Mouse (Mus musculus) olfactory bulb, adult 2 months (tissue): ENCODE results near the gene Gli3. TPM values are rescaled to one million over a fixed set of nuclear protein-coding genes. Genes with fewer than 3 reads are reported as not detected.

Experiments
- H3K27ac ChIP-seq: fragments of 200-500 bp; 2 replicates; pipeline ENCODE4 v1.5.1; 2012; ENCODE audit warnings: low read depth, low read length; ENCODE audit not compliant: insufficient read depth
- H3K4me1 ChIP-seq: fragments of 200-500 bp; 2 replicates; pipeline ENCODE4 v1.6.1; 2012; ENCODE audit warnings: low read length; ENCODE audit not compliant: control insufficient read depth, insufficient read depth
- H3K4me3 ChIP-seq: fragments of 200-500 bp; 2 replicates; pipeline ENCODE4 v1.5.1; 2012; ENCODE audit warnings: mild to moderate bottlenecking, low read depth, low read length, moderate library complexity; ENCODE audit not compliant: insufficient read depth
- CTCF ChIP-seq: fragments of 200-500 bp; IDR thresholded peaks from 2 replicates; pipeline ENCODE4 v1.5.1; 2012; ENCODE audit warnings: low read depth, mild to moderate bottlenecking, low read length, moderate library complexity; ENCODE audit not compliant: insufficient read depth
- POLR2A ChIP-seq: fragments of 200-500 bp; IDR thresholded peaks from 2 replicates; pipeline ENCODE4 v1.6.1; 2012; ENCODE audit warnings: mild to moderate bottlenecking, low read depth, low read length, moderate library complexity; ENCODE audit not compliant: insufficient read depth
- WGBS: fragments of 180-500 bp; shearing (Covaris S2); methylation state at CpG from one replicate; pipeline ENCODE4 v1.1.7; 2018; 5-methylcytosine and 5-hydroxymethylcytosine counted together
- polyA plus RNA-seq: library from polyadenylated mRNA; stranded (reverse); fragments of >200 nt; gene quantifications from 2 replicates; pipeline ENCODE4 v1.2.4, GENCODE M21; 2012; ENCODE audit warnings: low replicate concordance; ENCODE audit not compliant: missing spikeins, insufficient read depth, insufficient read length

The Gli3 gene
- polyA plus RNA-seq, 1 experiment: not detected

DNA sequence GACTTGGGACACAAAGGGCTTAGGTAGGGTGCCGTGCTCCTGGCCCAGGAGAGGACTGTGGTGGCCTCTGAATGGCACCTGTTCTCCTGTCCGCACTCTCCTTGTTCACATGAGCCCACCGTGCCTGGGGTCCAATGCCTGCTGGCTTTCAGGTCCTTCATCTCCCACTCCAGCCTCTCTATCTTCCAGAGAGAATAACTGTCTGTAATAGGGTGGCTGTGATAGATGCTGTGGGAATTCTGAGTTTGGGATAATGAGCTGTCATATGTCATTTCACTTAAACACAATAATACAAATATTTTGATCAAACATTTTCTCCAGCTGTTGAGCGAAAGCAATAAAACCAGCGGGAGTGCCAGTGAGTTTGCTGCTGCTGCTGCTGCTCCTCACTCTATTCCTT, 133.6 kb downstream of the Gli3 start:
- WGBS: 84% methylated on average over 5 of the region's 5 CpGs
- Histone ChIP-seq H3K4me1 (no peaks in the 10 kb centered on the region), H3K27ac (no peak overlapping the region), H3K4me3 (no peak overlapping the region)
- no peak for TF ChIP-seq CTCF
- no peak for TF ChIP-seq POLR2A

DNA sequence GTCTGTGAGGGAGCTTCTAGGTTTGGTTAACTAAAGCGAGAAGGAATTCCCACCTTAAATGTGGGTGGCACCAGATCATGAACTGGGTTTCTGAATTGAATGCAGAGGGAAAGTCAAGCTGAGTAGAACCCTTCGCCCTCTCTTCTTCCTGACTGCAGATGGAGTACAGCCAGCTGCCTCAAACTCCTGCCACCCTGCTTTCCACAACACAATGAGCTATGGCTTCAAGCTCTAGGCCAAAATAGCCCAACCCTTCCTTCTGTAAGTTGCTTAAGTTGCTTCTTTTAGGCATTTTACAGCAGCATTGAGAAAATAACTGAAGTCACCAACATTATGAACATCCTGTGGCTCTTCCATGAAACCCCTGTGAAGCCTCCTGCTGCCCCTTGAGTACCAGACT, 136.7 kb downstream of the Gli3 start:
- 66% methylated on average over 2 of the region's 2 CpGs for WGBS

DNA sequence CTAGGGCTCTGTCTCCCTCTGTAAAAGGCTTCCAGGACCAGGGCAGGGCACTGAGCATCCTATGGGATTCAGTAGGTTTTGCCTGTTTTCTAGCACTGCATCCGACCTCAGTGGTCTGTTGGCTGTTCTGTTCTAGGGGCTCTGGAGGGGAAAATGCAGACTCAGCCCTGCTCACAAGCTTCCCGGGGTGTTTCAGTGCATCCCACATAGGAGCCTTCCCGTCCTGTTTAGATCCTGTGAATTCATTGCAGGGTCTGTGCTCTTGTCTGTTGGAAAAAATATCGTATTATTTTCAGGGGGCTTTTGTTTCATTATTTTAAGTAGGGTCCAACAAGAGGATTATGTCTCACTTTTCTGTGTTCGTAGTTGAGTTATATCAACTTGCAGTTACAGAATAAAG, 139.1 kb downstream of the Gli3 start:
- Histone ChIP-seq H3K27ac (no peak overlapping the region), H3K4me1 (no peaks in the 10 kb centered on the region), H3K4me3 (no peak overlapping the region)
- WGBS: 69% methylated on average over 5 of the region's 5 CpGs
- TF ChIP-seq POLR2A (no peak), CTCF (no peak)

More for the DNA sequence above, 136.7 kb downstream of the Gli3 start:
- no peak overlapping the region for H3K27ac ChIP-seq
- H3K4me3 ChIP-seq: no peak overlapping the region
- no peaks in the 10 kb centered on the region for H3K4me1 ChIP-seq
- no peak for TF ChIP-seq CTCF
- TF ChIP-seq POLR2A: no peak

DNA sequence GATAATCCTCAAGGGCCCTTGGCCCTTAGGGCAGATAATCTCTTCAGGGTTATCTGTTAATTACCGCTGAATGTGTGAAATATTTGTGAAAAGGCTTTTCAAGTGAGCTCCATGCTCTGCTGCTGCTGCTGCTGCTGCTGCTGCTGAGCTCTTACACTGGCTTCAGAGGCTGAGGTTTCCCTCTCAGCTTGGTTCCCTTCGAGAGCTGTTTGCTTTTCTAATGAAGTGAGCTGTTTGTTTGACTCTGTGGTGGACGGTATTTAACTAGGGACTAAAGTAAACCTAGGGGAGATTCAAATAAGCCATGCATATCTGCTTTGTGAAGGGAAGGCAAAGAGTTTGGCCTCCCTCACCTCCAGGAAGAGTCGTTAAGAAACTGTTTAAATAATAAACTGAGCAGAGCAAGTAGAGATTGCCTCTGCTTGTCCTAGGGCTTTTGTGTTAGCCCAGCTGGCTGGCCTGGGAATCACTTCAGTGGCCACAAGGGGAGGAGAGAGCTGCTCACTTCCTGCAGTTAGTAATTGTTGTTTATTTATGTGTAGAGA, 139.7 kb downstream of the Gli3 start:
- WGBS: 41% methylated on average over 4 of the region's 4 CpGs
- no peak for TF ChIP-seq POLR2A
- TF ChIP-seq CTCF: no peak
- no peaks in the 10 kb centered on the region for H3K4me1 ChIP-seq
- H3K4me3 ChIP-seq: no peak overlapping the region
- no peak overlapping the region for H3K27ac ChIP-seq

DNA sequence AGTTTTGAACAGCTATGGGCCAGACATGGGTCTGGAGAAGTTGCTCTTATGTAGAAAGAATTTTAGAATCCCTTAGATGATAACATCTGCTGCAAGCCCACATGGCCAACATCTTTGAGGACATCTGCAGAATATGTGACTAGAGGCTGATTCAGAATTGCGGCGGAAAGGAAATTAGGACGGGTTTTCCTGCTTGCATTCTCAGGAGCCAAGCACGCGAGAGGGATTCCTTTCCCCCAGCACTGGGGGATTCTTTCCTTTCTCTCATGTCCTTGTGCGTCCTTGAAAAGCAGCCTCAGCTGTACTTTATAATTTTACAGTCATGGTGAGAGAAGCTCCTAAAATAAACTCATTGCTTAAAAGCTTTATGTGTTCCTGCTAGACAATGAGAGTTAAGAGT, 141.0 kb downstream of the Gli3 start:
- TF ChIP-seq POLR2A (no peak), CTCF (no peak)
- Histone ChIP-seq H3K27ac (no peak overlapping the region), H3K4me3 (no peak overlapping the region), H3K4me1 (no peaks in the 10 kb centered on the region)
- 55% methylated on average over 6 of the region's 6 CpGs for WGBS

DNA sequence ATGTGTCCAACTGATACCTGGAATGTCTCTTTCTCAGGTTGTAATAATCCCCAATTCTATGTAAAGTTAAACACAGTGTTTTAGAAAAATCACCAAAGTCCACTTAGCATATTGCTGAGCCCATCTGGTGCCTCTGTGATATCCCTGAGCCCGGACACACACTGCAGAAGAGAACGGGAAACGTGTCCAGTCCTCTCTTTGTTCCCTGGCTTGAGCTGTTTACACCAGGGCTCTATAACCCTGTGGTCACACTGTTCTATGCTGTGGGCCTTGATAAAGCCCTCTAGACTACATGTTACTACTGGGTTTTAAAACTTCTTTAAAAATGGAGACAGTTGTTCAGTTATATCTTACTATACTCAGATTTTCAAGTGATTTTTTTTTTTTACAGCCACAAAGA, 154.4 kb downstream of the Gli3 start:
- 92% methylated on average over 3 of the region's 3 CpGs for WGBS
- no peak overlapping the region for H3K27ac ChIP-seq
- TF ChIP-seq POLR2A (no peak), CTCF (no peak)
- H3K4me1 ChIP-seq: peaks cover 2% of the 10 kb centered on the region; the same call in 1 of the 2 replicates
- no peak overlapping the region for H3K4me3 ChIP-seq

DNA sequence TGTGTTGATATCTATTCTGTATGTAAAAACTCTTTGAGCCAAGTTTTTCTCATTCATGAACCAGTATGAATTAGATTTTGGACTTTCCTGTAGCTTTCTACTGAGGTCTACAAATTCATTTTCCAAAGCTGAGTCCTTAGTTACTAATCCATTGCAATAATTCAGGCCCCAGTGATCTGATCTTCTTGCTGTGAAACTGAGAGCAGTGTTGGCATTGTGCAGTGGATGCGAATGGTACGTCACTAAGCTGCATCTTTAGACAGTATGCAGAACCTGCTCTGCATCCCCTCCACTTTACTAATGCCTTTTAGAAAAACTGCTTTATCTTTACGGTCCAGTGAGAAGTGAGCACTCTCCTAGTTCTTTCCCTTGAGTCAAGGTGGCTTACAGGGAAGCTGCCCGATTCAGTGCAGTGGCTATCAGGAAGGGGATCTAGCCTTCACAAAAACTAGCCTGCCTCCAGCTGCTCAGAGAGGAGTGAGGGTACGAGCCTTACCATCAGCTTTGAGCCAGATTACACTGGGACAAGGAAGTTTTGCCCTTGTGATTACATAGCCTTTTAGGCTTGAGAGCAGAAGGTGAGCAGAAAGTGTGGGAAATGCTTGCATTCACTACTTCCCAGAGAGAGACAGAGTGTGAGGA, 155.1 kb downstream of the Gli3 start:
- WGBS: 81% methylated on average over 5 of the region's 5 CpGs
- Histone ChIP-seq H3K4me1 (peaks cover 2% of the 10 kb centered on the region; the same call in 1 of the 2 replicates), H3K4me3 (no peak overlapping the region), H3K27ac (no peak overlapping the region)
- TF ChIP-seq CTCF (no peak), POLR2A (no peak)

DNA sequence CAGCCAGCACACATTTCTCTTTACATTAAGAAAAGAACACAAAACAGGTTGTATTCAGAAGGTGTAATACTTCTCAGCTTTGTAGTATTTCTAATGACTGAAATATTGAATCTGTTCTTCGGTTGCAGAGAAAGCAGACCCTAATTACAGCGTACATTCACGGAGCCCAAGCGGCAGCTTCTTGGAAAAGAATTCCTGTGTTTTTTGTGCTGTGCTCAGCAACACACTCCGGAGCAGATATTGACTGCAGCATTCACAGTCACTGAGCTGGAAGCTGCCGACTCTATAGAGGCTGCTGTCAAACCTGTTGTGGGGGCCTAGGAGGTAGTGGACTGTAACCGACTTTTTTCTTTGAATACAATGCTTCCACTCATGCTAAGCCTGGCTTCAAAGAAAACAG, 158.0 kb downstream of the Gli3 start:
- TF ChIP-seq CTCF: no peak
- TF ChIP-seq POLR2A: no peak
- Histone ChIP-seq H3K4me3 (no peak overlapping the region), H3K4me1 (peaks cover 2% of the 10 kb centered on the region; the same call in 1 of the 2 replicates), H3K27ac (no peak overlapping the region)
- WGBS: 12% methylated on average over 7 of the region's 7 CpGs

DNA sequence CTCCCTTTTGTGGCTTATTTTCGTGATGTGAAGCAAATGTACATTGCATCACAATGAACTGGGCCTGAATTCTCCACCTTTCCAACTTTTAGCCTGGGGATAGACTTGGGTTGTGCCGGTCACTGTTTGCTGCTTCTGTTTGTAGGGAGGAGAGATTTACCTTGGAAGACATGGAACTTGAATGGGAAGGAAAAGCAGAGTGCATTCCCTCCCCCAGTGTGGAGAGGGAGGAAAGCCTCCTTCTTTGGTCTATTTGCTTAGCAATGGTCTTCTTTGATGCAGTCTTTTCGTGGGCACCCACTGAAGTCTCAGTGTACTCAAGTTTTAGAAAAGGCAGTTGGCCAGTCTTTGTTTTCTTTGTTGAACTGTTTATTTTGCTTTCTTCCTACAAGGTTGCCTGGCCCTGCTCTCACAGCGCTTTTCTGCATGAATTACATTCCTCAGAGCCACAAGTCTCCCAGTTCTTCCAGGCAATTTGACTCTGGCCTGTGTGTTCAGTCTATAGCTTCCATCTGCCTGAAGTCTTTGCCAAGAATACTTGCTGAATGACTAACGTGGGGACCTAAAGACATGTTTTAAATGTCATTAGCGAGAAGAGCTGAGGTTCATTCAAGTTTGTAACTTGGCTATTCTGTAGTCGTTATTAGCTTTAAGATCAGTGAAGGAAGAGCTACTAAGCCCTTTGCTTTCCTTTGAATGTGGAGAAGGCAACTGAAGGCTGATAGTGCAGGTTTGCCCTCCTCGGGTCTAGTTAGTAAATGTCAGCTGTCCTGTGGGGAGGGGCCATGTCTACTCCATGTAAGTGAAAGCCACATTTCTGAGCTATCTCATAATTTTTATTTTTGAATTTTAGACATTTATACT, 161.7 kb downstream of the Gli3 start:
- Histone ChIP-seq H3K4me1 (peaks cover 2% of the 10 kb centered on the region; the same call in 1 of the 2 replicates), H3K4me3 (no peak overlapping the region), H3K27ac (no peak overlapping the region)
- 53% methylated on average over 8 of the region's 8 CpGs for WGBS
- TF ChIP-seq CTCF (no peak), POLR2A (no peak)
